Mouse (Mus musculus): Measurements from ENCODE around the gene Gal3st2c. TPM values are rescaled to one million over a fixed set of nuclear protein-coding genes. Genes with fewer than 3 reads are reported as not detected.
A peak's percentile ranks its signal among the peaks of the same experiment; 100 is the strongest.

The Gal3st2c gene
- total and polyA plus RNA-seq, 3 experiments = under 0.01 to 0.06 TPM; not detected in 1

DNA sequence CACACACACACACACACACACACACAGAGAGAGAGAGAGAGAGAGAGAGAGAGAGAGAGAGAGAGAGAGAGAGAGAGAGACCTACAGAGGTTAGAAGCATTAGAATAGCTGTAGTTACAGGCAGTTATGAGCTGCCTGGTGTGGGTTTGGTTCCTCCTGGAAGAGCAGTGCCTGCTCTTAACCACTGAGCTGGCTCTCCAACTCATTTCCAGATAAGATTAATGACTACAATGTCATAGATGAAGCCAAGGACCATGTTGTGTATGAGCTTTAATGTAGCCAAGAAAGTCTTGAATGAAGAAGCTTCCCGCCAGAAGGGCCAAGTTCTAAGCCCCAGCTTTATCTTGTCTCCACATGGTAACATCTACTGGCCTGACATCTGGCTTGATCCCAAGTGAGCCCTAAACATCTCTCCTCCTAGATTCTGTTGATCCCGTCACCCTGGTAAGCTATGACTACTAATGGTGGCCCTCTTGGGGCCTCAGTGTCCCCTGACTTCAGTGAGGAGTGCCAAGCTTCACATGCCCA, 42.8 kb downstream of the Gal3st2c start:
- Histone ChIP-seq H3K9ac (ENCODE audit: control insufficient read depth, low read depth, low read length, poor library complexity, severe bottlenecking) (no peak overlapping the region), H3K36me3 (ENCODE audit: control insufficient read depth in 1 of 2, insufficient read depth in 2 of 2, low read length in 2 of 2) (peaks cover 0 to 25% of the 10 kb centered on the region in 2 experiments; a peak in 2 of 4 replicates), H3K27ac (ENCODE audit: control insufficient read depth, low read depth, low read length) (peak overlapping the region; percentile 45; the same call in 1 of the 2 replicates), H3K4me1 (ENCODE audit: control insufficient read depth in 1 of 2, insufficient read depth in 2 of 2, low read length in 2 of 2) (peaks cover 16 to 28% of the 10 kb centered on the region in 2 experiments), H3K27me3 (ENCODE audit: control insufficient read depth in 1 of 2, insufficient read depth in 2 of 2, low read length in 2 of 2) (no peaks in the 10 kb centered on the region), H3K4me3 (ENCODE audit: control insufficient read depth in 1 of 2, insufficient read depth in 1 of 2, low read depth in 2 of 2, low read length in 2 of 2) (no peak overlapping the region), H3K9me3 (replicated peaks; ENCODE audit: insufficient read depth, low read length) (no peaks in the 10 kb centered on the region), H3K79me2 (ENCODE audit: control insufficient read depth, insufficient read depth, low read length, poor library complexity) (no peaks in the 10 kb centered on the region)
- DNase-seq (ENCODE audit: low read depth, low spot score) = peak; percentile 77
- TF ChIP-seq POLR2AphosphoS5 (IDR thresholded peaks at IDR 0.05; ENCODE audit: borderline replicate concordance, low read depth, low read length) (no peak), E2F4 (IDR thresholded peaks at IDR 0.05; ENCODE audit: borderline replicate concordance, low read depth, low read length) (0 out of 2 replicates have a peak, but pooled peaks have one; percentile 48), MAZ (IDR thresholded peaks at IDR 0.05; ENCODE audit: low read depth, low read length) (no peak), USF2 (IDR thresholded peaks at IDR 0.05; ENCODE audit: borderline replicate concordance in 1 of 2, insufficient read depth in 1 of 2, low read depth in 1 of 2, low read length in 2 of 2) (no peak), CHD1 (IDR thresholded peaks at IDR 0.05; ENCODE audit: low read depth, low read length) (no peak), MYB (IDR thresholded peaks at IDR 0.05; ENCODE audit: low read depth, low read length) (no peak), ZMIZ1 (IDR thresholded peaks at IDR 0.05; ENCODE audit: low read depth, low read length) (no peak), POLR2AphosphoS2 (IDR thresholded peaks at IDR 0.05; ENCODE audit: low read length) (no peak), MAFK (IDR thresholded peaks at IDR 0.05; ENCODE audit: borderline replicate concordance, low read depth, low read length) (no peak), ELF1 (IDR thresholded peaks at IDR 0.05; ENCODE audit: low read depth, low read length) (no peak), BHLHE40 (IDR thresholded peaks at IDR 0.05; ENCODE audit: borderline replicate concordance, low read depth, low read length) (no peak), NELFE (IDR thresholded peaks at IDR 0.05; ENCODE audit: low read depth, low read length) (no peak), TCF12 (IDR thresholded peaks at IDR 0.05; ENCODE audit: low read depth, low read length) (peak; percentile 44; the same call in 1 of the 2 replicates), MEF2A (IDR thresholded peaks at IDR 0.05; ENCODE audit: extremely low read depth, insufficient replicate concordance, low read depth, low read length, poor library complexity, severe bottlenecking) (no peak), ZKSCAN1 (IDR thresholded peaks at IDR 0.05; ENCODE audit: low read depth, low read length) (no peak), CTCF (IDR thresholded peaks at IDR 0.05 in 2 of 3, conservative IDR thresholded peaks at IDR 0.05 in 1 of 3; ENCODE audit: control insufficient read depth in 1 of 3, insufficient read depth in 1 of 3, low read depth in 2 of 3, low read length in 3 of 3, poor library complexity in 1 of 3, severe bottlenecking in 1 of 3) (no peak), UBTF (IDR thresholded peaks at IDR 0.05; ENCODE audit: borderline replicate concordance, insufficient read depth, low read depth, low read length) (no peak), MAX (IDR thresholded peaks at IDR 0.05; ENCODE audit: low read length) (peak; percentile 71), MXI1 (IDR thresholded peaks at IDR 0.05; ENCODE audit: low read depth, low read length) (peak; percentile 63; the same call in 1 of the 2 replicates), ZNF384 (IDR thresholded peaks at IDR 0.05; ENCODE audit: low read depth, low read length) (no peak), ZC3H11A (IDR thresholded peaks at IDR 0.05; ENCODE audit: low read depth, low read length) (no peak), MYC (IDR thresholded peaks at IDR 0.05; ENCODE audit: low read depth, low read length) (0 out of 2 replicates have a peak, but pooled peaks have one; percentile 43), ETS1 (IDR thresholded peaks at IDR 0.05; ENCODE audit: low read depth, low read length) (peak; percentile 52), SMC3 (IDR thresholded peaks at IDR 0.05; ENCODE audit: low read depth, low read length) (peak; percentile 22; the same call in 1 of the 2 replicates), JUND (IDR thresholded peaks at IDR 0.05; ENCODE audit: low read depth, low read length) (no peak), RCOR1 (IDR thresholded peaks at IDR 0.05; ENCODE audit: low read depth, low read length) (0 out of 2 replicates have a peak, but pooled peaks have one; percentile 23), NRF1 (IDR thresholded peaks at IDR 0.05; ENCODE audit: insufficient read depth, low read depth, low read length, poor library complexity, severe bottlenecking) (no peak), GABPA (IDR thresholded peaks at IDR 0.05; ENCODE audit: low read depth, low read length) (no peak), CHD2 (IDR thresholded peaks at IDR 0.05; ENCODE audit: low read length) (no peak), EP300 (IDR thresholded peaks at IDR 0.05; ENCODE audit: low read depth in 1 of 2, low read length in 2 of 2) (peak; percentile 56), POLR2A (IDR thresholded peaks at IDR 0.05; ENCODE audit: control insufficient read depth in 1 of 2, insufficient read depth in 1 of 2, low read depth in 1 of 2, low read length in 2 of 2, poor library complexity in 1 of 2) (no peak), TAL1 (IDR thresholded peaks at IDR 0.05; ENCODE audit: low read length) (no peak), SIN3A (IDR thresholded peaks at IDR 0.05; ENCODE audit: low read length) (no peak; the same call in 1 of the 2 replicates), KAT2A (conservative IDR thresholded peaks at IDR 0.05; ENCODE audit: low read depth, low read length) (no peak; the same call in 1 of the 2 replicates), GATA1 (IDR thresholded peaks at IDR 0.05; ENCODE audit: low read depth, low read length) (peak; percentile 65), RAD21 (IDR thresholded peaks at IDR 0.05; ENCODE audit: low read depth, low read length) (no peak), TBP (IDR thresholded peaks at IDR 0.05; ENCODE audit: low read depth, low read length) (no peak)
